Mouse (Mus musculus) B cell, adult 2 months (primary cell): ENCODE data around the gene Foxn3.

ENCODE experiments used
- DNase-seq, 2 experiments: peaks; one replicate each; pipeline ENCODE4 v3.0.0; 2022

Foxn3 gene

DNA sequence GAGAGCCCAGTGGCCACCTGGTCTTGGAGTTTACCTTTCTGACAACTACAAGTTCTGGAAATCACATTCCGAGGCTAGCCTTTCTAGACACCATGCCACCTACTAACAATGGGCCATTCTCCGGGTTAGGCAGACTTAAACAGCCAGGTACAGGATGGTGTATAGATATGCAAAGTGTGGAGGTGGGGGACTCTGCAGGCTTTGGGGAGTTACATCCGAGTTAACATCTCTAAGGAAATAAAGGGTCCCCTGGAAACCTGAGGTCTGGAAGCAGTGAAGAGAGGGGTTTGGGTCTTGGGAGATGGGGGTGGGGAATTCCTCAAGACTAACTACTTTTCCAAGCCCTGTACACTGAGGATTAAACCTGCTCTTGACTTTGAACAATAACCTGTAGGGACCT, 150.9 kb downstream of the Foxn3 start:
- no peak for DNase-seq

DNA sequence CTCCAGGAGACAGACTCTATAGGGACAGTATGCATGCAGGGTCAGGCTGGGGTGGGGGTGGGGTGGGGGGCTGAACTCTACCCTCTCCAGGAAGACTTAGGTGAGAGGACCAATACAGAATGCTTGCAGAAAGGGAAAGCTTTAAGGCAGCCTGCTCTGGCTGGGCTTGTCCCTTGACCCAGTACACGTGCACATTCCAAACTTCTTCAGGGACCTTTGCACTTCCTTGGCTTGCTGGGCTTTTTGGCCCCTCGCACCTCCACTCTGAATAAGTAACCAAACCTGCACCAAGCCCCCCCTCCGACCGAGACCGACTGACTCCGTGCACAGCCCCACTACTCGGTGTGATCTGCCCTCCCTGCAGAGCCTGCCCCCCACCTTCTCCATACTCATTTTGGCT, 151.3 kb downstream of the Foxn3 start:
- DNase-seq, result no peak

DNA sequence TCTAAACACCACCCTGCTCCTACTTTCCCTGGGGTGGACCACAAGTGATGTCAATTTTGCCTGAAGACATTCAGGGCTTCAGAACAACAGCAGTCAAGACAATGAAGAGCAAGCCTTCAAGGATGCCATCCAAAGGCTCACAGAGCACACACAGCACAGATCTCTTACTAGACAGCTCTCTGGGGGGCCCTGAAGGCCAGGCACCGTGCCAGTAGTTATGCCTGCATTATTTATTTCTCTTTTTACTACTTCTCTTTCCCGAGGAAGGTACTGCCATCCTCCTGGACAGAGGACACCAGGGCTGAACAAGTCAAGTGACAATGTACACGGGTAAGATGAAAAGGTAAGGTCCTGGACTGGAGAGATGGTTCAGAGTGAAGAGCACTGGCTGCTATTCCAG, 154.7 kb downstream of the Foxn3 start:
- DNase-seq, result no peak

DNA sequence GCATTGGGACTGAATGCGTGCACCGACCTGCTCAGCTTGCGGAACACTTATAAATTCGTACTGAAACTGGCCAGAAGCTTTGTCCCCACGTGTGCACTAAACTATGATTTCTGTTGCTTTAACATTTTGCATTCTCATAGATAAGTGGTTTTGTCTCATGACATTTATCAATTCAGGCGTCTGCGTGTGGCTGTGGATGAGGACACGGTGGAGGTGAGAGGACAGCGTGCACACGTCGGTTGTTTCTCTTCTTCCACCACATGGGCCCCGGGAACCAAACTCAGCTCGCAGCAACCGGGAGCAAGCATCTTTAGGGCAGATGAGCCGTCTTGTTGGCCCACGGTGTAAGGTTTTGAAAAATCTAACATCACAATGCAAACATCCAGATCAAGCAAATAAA, 155.3 kb downstream of the Foxn3 start:
- DNase-seq, result no peak

DNA sequence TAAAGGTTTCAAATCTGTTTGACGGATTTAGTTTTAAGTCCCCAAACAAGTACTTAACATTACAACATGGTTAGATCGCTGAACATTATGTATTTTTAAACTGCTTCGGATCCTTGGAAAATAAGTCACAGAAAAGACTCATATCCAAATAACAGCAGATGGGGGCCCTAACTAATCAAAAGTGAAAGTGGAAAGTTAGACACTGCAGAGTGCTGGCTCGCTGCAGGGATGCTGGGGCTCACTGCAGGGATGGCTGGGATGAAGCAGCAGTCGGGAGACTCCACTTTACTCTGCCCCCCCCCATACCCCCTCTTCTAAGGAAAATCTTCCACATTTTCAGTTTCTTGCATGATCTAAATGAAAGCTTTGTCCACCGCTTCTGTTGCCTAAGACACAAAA, 156.1 kb downstream of the Foxn3 start:
- no peak for DNase-seq

DNA sequence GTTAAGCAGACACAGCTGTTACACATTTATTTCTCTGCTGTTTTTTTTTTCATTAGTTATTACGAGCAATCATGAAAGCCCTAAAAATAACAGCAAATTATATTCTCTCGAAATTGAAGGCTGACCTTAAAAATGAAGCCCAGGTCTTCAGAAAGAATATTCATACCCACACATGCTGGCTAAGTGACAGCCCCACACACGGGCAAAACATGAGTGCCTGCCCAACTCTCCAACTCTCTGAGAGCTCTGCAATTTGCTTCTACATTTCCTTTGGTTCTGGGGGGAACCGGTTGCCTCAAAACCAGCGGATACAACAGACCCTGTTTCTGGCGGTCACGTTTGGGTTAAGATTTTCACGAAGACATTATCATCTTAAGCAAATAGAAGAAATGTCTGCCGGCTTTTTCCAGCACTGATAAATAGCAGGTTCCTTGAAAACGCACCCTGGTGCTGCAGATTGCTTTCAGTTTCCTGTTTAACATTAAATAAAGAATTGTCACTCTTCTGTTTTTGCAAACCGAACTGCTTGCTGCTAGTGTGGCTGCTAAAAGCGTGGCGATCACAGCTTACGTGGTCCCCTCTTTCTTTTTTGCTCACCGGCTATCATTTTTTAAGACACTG, 156.6 kb downstream of the Foxn3 start:
- peak; percentile 21 to 25 for DNase-seq

DNA sequence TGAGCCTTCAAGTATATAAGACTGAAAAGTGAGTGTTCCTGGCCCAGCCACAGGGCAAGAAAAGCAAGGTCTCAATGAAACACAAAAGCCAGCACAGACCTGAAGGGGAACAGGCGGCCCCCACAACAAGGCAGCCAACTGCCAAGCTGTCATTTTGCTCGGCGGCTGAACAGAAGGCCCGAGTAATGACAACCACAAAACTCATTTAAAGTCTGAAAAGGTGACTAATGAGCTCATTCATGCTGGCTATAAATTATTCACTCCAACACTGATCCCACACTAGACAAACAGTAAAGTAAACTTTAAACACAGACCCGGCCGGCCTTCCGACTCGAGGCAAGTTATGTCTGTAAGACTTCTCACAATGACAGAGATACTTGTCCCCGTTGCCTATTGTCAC, 157.1 kb downstream of the Foxn3 start:
- peak; percentile 22 to 24 for DNase-seq

DNA sequence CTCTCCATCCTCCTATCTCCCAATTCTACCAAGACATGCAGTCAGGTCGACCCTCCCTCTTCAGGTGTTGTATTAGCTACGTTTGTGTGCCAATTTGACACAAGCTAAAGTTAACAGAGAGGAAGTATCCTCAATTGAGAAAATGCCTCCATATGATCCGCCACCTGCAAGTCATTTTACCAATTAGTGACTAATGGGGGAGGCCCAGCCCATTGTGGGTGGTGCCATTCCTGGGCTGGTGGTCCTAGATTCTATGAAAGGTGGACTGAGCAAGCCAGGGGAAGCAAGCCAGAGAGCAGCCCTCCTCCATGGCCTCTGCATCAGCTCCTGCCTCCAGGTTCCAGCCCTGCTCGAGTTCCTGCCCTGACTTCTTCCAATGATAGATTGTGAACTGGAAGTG, 158.0 kb downstream of the Foxn3 start:
- DNase-seq, result no peak

DNA sequence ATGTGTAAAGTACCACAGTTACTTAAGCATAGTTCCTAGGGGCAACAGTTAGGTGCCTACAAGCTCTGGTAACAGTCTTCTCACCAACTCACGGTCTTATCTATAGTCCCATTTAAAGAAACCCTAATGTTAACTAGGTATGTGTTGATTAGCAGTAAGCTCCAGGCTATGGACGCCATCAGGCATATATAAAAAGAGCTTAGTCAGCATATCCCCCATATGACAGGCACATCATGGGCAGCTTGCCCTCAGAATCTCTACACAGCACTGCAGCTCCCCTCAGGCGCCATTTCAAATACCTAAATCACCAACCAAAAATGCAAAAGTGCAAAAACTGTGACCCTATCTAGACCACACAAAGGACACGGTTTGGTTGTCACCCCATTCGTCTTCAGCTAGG, 160.4 kb downstream of the Foxn3 start:
- DNase-seq, result no peak

DNA sequence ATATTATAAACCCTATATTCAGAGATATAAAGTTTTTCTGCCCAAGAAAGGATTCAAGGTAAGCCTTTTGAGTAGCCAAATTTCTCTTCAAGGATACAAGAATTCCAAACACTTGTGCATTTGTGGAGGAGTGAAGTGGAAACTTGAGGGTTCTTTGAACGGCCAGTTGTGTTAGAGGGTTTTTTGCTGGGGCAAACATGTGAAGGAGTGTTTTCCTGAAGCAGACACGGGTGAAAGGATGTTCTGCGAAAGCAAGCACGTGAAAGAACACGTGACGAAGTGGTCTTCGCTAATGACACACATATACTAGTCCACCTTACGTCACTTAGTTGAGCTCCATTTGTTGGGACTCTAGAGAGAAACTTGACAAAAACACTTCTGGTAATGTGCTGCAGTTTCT, 162.5 kb downstream of the Foxn3 start:
- no peak for DNase-seq

DNA sequence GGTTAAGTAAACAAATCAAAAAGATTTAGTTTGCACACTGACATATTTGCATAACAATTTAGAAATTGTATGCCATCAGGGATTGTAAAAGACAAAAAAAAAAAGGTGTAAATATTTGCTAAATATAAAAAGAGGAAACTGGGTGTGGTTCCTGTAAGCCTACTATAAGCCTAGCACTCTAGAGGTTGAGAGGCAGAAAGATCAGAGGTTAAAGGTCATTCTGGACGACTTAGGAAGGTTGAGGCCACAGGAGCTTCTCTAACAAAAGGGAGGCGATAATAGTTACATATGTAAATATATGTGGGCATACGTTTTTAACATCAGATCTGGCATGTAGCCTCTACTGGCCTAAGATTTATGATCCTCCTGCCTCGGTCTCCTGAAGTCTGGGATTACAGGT, 163.8 kb downstream of the Foxn3 start:
- DNase-seq, result no peak

DNA sequence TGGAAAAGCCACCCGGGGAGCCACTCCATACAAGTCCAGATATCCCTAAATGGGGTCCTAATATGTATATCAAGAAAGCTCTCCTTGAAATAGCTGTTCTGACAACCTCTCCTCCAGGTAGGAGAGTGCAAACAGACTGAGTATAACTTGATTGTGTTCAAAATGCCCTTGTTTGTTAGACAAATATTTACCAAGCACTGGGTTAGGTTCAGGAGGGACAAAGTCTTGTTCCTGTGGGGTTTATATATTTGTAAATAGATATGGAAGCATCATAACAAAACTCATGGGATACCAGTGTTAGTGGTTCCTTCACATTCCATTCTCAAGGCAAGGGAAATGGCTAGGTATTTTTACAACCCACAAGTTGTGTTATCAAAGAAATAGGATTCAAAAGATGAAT, 166.9 kb downstream of the Foxn3 start:
- DNase-seq, result no peak

DNA sequence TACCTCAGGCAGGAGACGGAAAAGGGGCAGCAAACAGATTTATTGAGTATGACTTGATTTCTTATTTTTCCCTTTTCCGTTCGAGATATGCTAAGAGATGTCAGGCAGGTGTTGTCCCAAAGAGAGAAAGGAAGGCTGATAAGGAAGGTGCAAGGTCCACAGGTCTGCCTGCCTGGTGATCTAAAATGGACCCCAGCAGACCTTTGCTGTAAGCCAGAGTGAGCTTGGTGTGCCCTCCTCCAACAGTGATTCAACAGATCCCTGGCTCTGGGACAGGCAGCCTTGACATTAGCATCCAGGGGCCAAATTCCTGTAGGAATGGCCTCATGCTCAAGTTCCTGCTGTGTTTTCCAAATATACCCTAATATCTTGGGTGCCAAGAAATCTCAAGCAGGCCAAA, 168.3 kb downstream of the Foxn3 start:
- no peak for DNase-seq

DNA sequence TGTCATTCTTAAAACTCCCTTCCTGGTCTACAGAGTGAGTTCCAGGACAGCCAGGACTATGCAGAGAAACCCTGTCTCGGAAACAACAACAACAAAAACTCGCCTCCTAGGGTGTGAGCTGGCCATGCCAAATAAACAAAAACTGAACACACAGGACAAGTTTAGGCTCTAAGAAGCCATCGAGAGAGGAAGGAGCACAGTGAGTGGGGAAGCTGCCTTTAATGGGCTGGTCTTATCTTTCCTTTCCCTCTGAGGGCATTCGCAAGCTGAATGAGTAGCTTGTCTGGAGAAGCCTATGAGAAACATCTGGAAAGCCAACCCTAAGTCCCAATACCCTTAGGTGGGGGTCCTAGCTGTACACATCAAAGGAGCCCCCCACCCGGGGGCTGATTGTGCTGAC, 168.7 kb downstream of the Foxn3 start:
- DNase-seq, result no peak

DNA sequence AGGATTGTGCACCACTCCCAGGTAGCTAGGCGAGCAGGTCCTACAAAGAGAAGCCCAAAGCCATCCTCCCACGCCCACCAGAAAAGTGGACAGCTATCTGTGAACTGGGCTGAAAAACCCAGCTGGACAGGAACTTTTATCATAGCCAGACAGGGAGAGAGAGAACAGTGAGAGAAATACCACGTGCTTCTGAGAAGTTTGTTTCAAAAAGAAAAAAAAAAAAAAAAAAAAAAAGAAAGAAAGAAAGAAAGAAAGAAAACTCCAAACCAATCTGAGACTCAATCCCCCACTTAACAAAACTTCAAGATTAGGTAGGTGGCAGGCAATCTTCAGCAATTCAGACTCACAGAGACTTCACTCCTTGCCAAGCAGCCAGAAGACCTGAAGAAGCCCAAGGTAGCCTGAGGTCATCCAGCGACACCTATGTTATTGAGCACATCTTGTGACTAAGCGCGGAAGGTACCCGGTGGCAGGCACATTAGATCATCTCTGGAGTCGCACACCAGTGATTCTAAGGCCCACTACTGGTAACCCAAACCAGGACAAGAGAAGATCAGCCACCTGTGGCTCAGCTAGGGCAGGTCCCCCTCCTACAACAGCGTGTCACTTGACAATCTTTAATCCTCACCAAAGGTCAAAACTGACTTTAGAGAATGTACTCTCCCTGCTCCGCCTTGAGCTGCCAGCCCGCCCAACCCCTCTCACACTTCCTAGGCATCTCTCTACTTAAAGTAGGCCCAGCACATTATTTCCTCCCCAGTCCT, 169.3 kb downstream of the Foxn3 start:
- peak; percentile 65 to 73 for DNase-seq

DNA sequence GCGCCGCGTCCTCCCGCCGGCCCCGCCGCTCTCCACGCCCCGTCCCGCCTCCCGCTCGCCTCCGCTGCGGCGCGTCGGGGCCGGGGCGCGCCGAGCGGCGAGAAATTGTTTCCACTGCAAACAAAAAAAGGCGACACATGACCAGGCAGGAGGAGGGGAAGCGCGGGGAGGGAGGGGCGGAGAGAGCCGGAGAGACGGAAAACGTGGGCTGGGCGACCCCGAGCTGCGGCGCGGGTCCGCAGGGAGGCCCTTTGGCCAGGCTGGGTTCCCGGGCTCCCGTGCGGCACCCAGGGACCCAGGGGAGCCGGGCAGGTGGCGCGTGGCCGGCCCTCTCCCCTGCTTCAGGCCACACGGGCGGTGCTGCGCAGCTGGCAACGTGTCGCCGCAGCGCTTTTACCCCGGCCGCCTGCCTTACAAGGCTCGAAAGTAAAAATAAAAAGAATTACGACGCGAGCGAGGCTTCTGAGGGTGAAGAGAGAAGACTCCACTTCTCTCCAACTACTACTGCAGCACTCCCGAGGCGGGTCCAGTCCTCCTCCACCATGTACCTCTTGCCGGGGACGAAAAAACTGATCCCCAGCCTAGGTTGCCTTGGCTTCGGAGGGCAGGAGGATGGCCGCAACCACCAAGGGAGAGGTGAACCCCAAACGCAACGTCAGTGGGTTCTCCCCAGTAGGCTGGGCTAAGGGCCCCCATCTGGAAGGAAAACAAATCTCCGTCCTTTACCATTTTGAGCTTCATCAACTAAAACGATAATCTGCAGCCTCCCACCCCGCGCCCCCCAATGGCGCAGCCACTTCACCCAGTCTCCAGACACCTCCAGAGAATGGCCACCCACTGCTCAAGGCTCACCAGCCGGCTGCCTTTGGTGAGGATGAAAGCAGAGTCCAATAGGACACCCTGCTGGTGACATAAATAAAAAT, 170.2 kb downstream of the Foxn3 start:
- peak; percentile 87 to 88 for DNase-seq

DNA sequence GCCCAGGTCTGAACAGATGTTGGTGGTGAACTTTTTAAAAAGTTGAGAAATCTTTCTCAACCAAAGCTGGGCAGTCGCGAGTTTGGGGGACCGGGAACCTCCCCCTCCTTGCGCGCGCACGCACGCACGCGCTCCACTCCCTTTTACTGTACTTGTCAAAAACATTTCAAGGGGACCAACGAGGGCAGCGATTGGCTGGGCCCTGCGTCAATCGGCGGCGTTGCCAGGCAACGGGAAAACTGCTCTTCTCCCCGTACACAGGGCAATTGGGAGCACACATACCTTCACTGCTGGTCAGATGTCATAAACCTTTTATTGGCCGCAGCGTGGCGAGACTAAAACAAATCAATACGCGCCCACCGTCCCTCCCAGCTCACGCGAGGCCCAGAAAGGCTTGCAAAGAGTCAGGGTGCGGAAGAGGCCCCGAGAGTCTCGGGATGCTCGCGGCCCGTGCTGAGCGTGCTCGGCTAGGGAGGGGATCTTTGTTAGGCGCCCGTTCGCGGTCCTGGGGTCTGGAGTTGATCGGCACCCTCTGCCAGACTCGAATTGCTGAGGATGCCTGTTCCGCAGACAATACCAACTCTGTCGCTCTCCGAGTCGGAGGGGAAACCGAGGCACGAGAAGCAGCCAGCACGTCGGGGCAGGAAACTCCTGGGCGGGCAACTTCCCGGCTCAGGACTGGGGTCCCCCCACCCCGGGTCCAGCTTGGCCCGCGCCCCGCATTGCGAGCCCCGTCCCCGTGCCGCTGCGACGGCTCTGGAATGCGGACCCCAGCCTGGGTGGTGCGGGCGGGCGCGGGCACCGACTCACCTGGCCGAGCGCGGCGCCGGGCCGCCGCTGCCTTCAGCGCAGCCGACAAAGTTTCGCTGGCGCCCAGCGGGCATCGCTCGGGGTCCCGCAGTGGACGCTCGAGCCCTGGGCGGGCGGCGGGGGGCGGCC, 171.2 kb downstream of the Foxn3 start:
- peak; percentile 97 to 98 for DNase-seq

DNA sequence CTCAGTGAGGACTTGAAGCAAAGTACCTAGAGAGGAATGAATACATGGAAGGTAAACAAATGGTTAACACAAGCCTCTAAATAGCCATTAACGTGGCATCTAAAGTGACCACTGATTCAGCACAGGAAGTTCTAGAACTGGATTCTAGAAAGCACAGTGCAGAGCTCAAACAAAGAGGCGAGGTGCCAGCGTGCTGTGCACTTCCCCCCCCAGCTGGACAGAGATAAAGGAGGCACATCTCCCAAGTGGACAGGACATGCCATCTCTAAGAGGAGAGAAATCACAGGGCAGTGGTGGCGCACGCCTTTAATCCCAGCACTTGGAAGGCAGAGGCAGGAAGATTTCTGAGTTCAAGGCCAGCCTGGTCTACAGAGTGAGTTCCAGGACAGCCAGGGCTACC, 173.0 kb downstream of the Foxn3 start:
- no peak for DNase-seq

DNA sequence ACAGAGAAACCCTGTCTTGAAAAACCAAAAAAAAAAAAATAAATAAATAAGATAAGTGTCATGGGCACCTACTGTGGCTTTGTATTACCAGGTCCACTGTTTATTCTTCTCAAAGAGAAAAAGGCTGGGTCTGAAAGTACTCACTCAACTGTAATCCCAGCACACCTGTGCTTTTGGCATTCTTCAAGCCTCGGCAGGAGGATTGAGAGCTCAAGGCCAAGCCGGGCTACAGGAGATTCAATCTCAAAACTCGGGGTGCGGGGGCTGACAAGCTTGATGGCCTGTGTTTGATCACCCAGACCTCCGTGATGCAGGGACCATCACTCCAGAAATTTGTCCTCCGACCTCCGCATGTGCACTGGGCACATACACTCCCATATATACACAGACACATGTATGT, 174.1 kb downstream of the Foxn3 start:
- no peak for DNase-seq

DNA sequence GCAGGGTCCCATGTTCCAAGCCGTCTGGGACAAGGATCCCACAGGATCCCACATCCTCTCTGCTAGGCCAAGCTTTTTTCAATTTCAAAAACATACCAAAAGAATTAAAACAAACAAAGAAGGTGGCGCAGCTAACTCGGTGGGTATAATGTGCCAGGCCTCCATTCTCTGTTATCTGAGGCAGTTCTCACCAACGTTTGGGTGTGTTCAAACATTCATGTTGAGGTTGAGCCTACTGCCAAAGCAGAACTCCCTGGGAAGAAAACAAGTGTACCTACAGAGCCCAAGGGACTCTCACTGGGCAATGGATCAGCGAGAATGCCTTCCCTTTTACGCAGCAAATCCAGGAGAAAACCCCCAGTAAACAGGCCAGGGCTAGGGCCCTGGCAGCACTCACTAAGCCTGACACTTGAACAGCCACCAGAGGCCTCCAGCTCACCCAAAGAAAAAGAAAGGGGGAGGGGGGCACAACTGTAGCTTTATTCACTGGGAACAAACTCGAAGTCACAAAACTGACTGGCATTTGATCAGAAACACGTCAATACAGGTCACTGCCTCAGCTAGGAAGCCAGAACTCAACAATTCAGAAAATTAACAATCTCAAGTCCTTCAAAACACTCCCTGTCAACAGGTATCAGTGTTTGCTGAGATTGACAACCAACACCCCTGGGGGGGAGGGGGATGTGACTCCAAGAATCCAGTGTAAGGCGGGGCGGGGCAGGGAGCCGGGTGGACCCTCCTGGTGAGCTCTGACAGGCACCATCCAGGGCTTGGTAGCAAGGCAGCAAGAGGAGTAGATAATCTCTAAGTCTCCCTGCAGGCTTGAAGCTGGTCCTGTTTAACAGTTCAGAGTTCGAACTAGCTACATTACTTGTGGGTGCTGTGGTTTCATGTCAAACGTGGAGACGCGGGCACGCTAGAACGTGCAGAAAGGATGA, 177.2 kb downstream of the Foxn3 start:
- DNase-seq, result no peak

DNA sequence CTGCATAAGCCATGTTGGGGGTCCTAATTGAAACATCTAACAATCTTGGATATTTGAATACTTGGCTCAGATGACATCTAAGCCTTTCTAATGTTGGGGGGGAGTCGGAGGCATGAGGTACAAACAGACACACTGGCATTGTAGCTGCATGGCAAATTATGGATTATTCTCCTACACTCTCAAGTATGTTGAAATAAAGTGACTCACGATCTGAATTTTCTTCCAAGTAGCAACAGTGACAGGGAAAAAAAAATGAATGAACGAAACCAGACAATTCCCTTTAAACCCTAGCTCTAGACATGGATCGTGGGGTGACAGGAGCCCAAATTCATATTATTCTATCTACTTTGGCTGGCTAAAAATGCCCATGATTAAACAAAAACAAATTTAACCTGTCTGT, 178.3 kb downstream of the Foxn3 start:
- DNase-seq, result no peak

DNA sequence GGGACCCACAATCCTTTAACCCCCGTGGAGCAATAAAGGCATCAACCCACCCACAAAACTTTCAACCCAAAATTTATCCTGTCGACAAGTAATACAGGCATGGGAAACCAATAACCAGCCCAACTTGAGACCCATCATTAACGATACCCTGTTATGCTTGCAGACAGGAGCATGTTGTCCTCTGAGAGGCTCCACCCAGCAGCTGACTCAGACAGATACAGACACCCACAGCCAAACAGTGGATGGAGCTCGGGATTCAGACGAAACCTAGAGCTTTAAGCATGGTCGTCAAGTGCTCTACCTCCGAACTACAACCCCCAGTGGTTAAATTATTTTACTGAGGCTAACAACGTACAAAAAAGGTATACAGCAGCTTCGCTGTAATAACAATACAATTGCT, 182.1 kb downstream of the Foxn3 start:
- no peak for DNase-seq
